Mouse (Mus musculus) heart, embryonic 14.5 days (tissue): ENCODE measurements at regions not wholly inside any gene's neighbourhood (a gene's known extent, or its start where the extent isn't known, plus 50 kb on each side); places are given as distances from the start of the nearest gene placed in this dataset.
A peak's percentile ranks its signal among the peaks of the same experiment; 100 is the strongest.
"Not testable (repeated sequence)": the region's sequence is repeated elsewhere in the genome, so short reads cannot be mapped to it uniquely, and the experiment has no call there.

ENCODE experiments used
- ATAC-seq: fragments of 200-750 bp; cut with Nextera tagmentation; 2 replicates; pipeline ENCODE4 v1.8.0; 2017; ENCODE audit warnings: low read depth, moderate TSS enrichment; ENCODE audit not compliant: insufficient number of reproducible peaks, insufficient read depth, low FRiP score
- H3K27ac ChIP-seq, 2 experiments: fragments of 200-500 bp in 1 of 2; fragments of 300-500 bp in 1 of 2; sonication (generic) in 1 of 2; replicated peaks in 1 of 2; 2 replicates each; pipeline ENCODE4 v1.5.1; 2012 to 2014; ENCODE audit warnings: low read depth in 2 of 2, low read length in 2 of 2, control low read depth in 1 of 2, mild to moderate bottlenecking in 1 of 2, mixed read lengths in 1 of 2; ENCODE audit not compliant: control insufficient read depth in 1 of 2, insufficient read depth in 1 of 2
- H3K27me3 ChIP-seq: fragments of 300-500 bp; sonication (generic); 2 replicates; pipeline ENCODE4 v1.6.1; 2014; ENCODE audit warnings: mild to moderate bottlenecking, low read length, control low read depth; ENCODE audit not compliant: control insufficient read depth, insufficient read depth
- H3K36me3 ChIP-seq: fragments of 300-500 bp; sonication (generic); 2 replicates; pipeline ENCODE4 v1.6.1; 2014; ENCODE audit warnings: mild to moderate bottlenecking, control low read depth, low read length, mixed read lengths; ENCODE audit not compliant: control insufficient read depth, insufficient read depth
- H3K4me1 ChIP-seq, 2 experiments: fragments of 200-500 bp in 1 of 2; fragments of 300-500 bp in 1 of 2; sonication (generic) in 1 of 2; 2 replicates each; pipeline ENCODE4 v1.6.1; 2012 to 2014; ENCODE audit warnings: low read length in 2 of 2, control low read depth in 1 of 2, mixed read lengths in 1 of 2; ENCODE audit not compliant: control insufficient read depth in 2 of 2, insufficient read depth in 2 of 2
- H3K4me2 ChIP-seq: fragments of 300-500 bp; sonication (generic); 2 replicates; pipeline ENCODE4 v1.6.1; 2014; ENCODE audit warnings: mild to moderate bottlenecking, low read length
- H3K4me3 ChIP-seq, 2 experiments: fragments of 200-500 bp in 1 of 2; fragments of 300-500 bp in 1 of 2; sonication (generic) in 1 of 2; 2 replicates each; pipeline ENCODE4 v1.5.1; 2012 to 2014; ENCODE audit warnings: low read length in 2 of 2, mild to moderate bottlenecking in 2 of 2, control low read depth in 1 of 2, low read depth in 1 of 2, moderate library complexity in 1 of 2; ENCODE audit not compliant: control insufficient read depth in 1 of 2, insufficient read depth in 1 of 2
- H3K9ac ChIP-seq: fragments of 300-500 bp; sonication (generic); 2 replicates; pipeline ENCODE4 v1.6.1; 2014; ENCODE audit warnings: mild to moderate bottlenecking, low read length
- H3K9me3 ChIP-seq: fragments of 300-500 bp; sonication (generic); 2 replicates; pipeline ENCODE4 v1.6.1; 2016; ENCODE audit warnings: low read length, control low read depth; ENCODE audit not compliant: control insufficient read depth
- WGBS: fragments of 180-500 bp; shearing (Covaris S2); extraction: QIAGEN DNeasy Blood & Tissue Kit; methylation state at CpG from one replicate; pipeline ENCODE4 v1.1.7; 2014; 5-methylcytosine and 5-hydroxymethylcytosine counted together

GRCm38 (mm10) chr11:25063978-25064377, 986.1 kb downstream of the Bcl11a start:
- no peak overlapping the region for H3K4me2 ChIP-seq

DNA sequence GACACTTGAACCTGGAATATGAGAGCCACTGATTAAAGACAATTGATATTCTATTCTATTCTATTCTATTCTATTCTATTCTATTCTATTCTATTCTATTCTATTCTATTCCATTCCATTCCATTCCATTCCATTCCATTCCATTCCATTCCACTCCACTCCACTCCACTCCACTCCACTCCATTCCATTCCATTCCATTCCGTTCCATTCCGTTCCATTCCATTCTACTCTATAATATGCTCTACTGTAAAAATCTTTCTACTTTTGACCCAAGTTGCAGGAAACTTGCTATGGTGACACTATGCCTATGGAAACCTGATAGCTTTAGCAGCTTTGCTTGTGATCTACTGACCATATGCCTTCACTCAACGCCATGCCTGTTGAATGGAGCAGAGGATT, 1022.1 kb downstream of the Bcl11a start:
- not testable (repeated sequence) for H3K4me3 ChIP-seq, H3K9me3 ChIP-seq, ATAC-seq, H3K36me3 ChIP-seq, H3K4me2 ChIP-seq, H3K27me3 ChIP-seq, H3K27ac ChIP-seq, H3K9ac ChIP-seq, H3K4me1 ChIP-seq
- WGBS = 91% methylated on average over 3 of the region's 3 CpGs

More at GRCm38 (mm10) chr11:25063978-25064377, 986.1 kb downstream of the Bcl11a start:
- 43% methylated on average over 2 of the region's 2 CpGs for WGBS
- Histone ChIP-seq H3K36me3 (no peaks in the 10 kb centered on the region), H3K9ac (no peak overlapping the region), H3K27ac (no peak overlapping the region), H3K4me3 (no peak overlapping the region), H3K4me1 (peaks cover 0 to 4% of the 10 kb centered on the region in 2 experiments; a peak in 1 of 4 replicates), H3K9me3 (no peaks in the 10 kb centered on the region), H3K27me3 (no peaks in the 10 kb centered on the region)
- no peak for ATAC-seq

DNA sequence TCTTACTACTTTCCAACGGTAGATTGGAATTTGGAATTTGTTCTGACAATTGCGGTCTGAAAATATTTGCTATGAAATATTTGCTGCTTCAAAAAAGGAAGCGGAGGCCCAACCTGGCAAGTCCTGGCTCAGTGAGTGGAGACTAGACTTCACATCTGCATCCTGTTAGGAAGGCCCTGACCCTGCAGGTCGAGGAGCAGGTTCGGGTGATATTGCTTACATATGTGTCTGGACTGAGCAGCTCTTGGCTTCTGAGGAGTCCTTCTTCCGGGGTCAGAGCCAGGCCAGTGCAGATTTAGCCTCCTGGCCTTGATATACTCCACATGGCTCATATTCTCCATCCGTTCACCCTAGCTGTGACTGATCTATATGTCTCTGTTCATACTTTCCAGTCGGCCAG, 1026.6 kb downstream of the Bcl11a start:
- Histone ChIP-seq H3K36me3 (no peaks in the 10 kb centered on the region), H3K4me2 (no peak overlapping the region), H3K4me3 (no peak overlapping the region), H3K27ac (no peak overlapping the region), H3K4me1 (no peaks in the 10 kb centered on the region), H3K9ac (no peak overlapping the region), H3K9me3 (no peaks in the 10 kb centered on the region), H3K27me3 (no peaks in the 10 kb centered on the region)
- WGBS = 68% methylated on average over 8 of the region's 8 CpGs
- no peak for ATAC-seq

GRCm38 (mm10) chr11:25124458-25124857, 1046.6 kb downstream of the Bcl11a start:
- no peaks in the 10 kb centered on the region; a peak in 1 of 4 replicates for H3K4me1 ChIP-seq
- no peak overlapping the region for H3K4me3 ChIP-seq
- no peak overlapping the region for H3K4me2 ChIP-seq
- no peak overlapping the region for H3K27ac ChIP-seq
- H3K36me3 ChIP-seq = no peaks in the 10 kb centered on the region
- 24% methylated on average over 2 of the region's 2 CpGs for WGBS
- H3K9ac ChIP-seq = no peak overlapping the region
- no peaks in the 10 kb centered on the region for H3K27me3 ChIP-seq
- H3K9me3 ChIP-seq = no peaks in the 10 kb centered on the region
- no peak for ATAC-seq

DNA sequence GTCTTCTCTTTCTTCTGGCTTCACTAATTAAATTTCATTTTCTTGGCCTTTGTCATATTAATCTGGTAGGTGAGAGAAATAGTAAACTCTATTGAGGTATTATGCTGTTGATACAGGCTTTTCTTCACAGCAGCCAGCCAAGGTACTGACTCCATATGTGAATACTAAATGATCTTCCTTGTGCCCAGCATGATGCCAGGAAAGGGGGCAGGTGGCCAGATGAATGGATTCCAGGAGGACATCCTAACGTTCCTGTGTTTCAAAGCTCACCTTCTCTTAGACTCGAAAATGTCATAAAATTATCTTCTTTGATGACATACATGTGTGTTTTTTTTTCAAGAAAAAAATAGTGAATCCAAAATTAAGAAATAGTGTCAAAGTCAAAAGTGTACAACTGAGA, 1064.4 kb downstream of the Bcl11a start:
- ATAC-seq = no peak
- H3K36me3 ChIP-seq = no peaks in the 10 kb centered on the region
- H3K9ac ChIP-seq = no peak overlapping the region
- no peaks in the 10 kb centered on the region for H3K27me3 ChIP-seq
- no peak overlapping the region for H3K27ac ChIP-seq
- H3K4me3 ChIP-seq = no peak overlapping the region
- no peaks in the 10 kb centered on the region for H3K4me1 ChIP-seq
- WGBS = 52% methylated on average over 2 of the region's 2 CpGs
- no peak overlapping the region for H3K4me2 ChIP-seq
- H3K9me3 ChIP-seq = no peaks in the 10 kb centered on the region

GRCm38 (mm10) chr11:25142833-25143232, 1065.0 kb downstream of the Bcl11a start:
- no peak overlapping the region for H3K4me2 ChIP-seq
- H3K27ac ChIP-seq = no peak overlapping the region
- H3K4me1 ChIP-seq = no peaks in the 10 kb centered on the region
- H3K9ac ChIP-seq = no peak overlapping the region
- H3K4me3 ChIP-seq = no peak overlapping the region
- no peaks in the 10 kb centered on the region for H3K27me3 ChIP-seq
- ATAC-seq = no peak
- WGBS = 74% methylated on average over 4 of the region's 4 CpGs
- H3K9me3 ChIP-seq = no peaks in the 10 kb centered on the region
- no peaks in the 10 kb centered on the region for H3K36me3 ChIP-seq

DNA sequence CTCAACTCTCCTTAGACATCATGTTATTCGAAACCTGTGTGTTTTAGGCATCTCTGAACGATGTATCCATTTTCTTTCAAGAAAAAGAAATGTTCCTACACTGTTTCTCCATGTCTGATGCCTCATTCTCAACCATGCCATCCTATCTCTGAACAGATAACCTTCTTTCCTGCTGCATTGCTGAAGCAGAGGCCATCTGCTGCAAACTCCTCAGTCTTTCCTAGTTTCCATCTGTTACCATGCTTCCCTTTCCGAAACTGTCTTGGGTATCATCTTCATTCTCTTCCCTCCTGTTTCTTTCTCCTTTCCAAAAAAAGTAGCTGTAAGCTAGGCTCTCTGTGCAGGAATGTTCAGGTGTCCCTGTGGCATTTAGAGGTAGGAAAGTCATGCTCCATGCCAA, 1063.3 kb downstream of the 5730522E02Rik start:
- Histone ChIP-seq H3K27me3 (no peaks in the 10 kb centered on the region), H3K4me1 (no peaks in the 10 kb centered on the region), H3K9me3 (no peaks in the 10 kb centered on the region), H3K4me3 (no peak overlapping the region), H3K4me2 (no peak overlapping the region), H3K9ac (no peak overlapping the region), H3K27ac (no peak overlapping the region), H3K36me3 (no peaks in the 10 kb centered on the region)
- no peak for ATAC-seq
- 63% methylated on average over 3 of the region's 3 CpGs for WGBS

DNA sequence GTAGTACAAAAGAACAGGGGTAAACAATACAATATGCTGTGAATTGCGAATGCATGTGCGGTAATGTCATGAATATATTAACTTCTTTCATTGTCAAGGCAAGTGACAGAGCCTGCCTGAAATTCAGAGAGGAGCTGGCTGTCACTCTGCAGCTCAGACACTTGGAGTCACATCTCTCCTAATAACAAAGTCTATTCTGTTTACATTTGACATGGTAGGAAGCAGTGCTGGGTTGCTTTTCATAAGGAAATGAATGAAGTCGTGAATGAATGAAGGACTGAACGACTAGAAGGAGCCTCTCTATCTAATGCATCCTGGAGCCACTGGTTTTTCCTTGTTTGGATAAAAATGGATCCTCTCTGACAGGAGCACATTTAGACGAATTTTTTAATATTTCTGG, 1053.9 kb downstream of the 5730522E02Rik start:
- Histone ChIP-seq H3K9ac (no peak overlapping the region), H3K4me1 (no peaks in the 10 kb centered on the region), H3K27ac (no peak overlapping the region), H3K9me3 (no peaks in the 10 kb centered on the region), H3K4me3 (no peak overlapping the region), H3K36me3 (no peaks in the 10 kb centered on the region), H3K4me2 (peak overlapping the region; percentile 64), H3K27me3 (no peaks in the 10 kb centered on the region)
- whole genome bisulfite sequencing = 36% methylated on average over 5 of the region's 5 CpGs
- no peak for ATAC-seq
